Mouse (Mus musculus): ENCODE data around the gene Rfx8.

- no peak for TF ChIP-seq EP300 (IDR thresholded peaks at IDR 0.05; ENCODE audit: low read depth)
- no peak for TF ChIP-seq CTCF (IDR thresholded peaks at IDR 0.05; ENCODE audit: low read depth)
These were observed 84.1 kb downstream of the Rfx8 start for GRCm38 (mm10) chr1:39636660-39637059.
